Mouse (Mus musculus): ENCODE results near the gene Spata16.

The Spata16 gene

DNA sequence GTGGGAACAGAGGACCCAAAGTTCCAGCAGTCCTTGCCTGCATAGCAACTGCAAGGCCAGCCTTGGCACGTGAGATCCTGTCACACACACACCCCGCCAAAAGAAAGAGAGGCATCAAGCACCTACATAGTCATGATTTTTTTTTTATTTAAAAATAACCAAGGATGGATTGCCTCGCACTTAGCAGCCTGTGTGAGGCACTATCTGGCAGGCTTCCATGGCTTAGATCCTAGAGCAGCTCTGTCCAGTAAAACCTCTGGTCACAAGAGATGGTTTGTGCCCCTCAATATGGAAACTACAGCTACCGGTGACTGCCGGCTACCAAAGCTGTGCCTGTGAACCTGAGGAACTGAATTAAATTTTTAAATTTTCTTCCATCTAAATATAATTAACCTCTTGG, 195.5 kb downstream of the Spata16 start:
- DNase-seq (ENCODE audit: low spot score in 2 of 2) = no peak

- peak; percentile 67 to 74 for DNase-seq (ENCODE audit: low spot score in 2 of 2)
Observed at GRCm38 (mm10) chr3:26834178-26835050, 197.0 kb downstream of the Spata16 start.

- no peak for DNase-seq (ENCODE audit: low spot score in 2 of 2)
Observed at GRCm38 (mm10) chr3:26835051-26835755, 197.8 kb downstream of the Spata16 start.

- peak; percentile 71 to 84 for DNase-seq (ENCODE audit: low spot score in 2 of 2)
Observed at GRCm38 (mm10) chr3:26845041-26845440, 207.6 kb downstream of the Spata16 start.

DNA sequence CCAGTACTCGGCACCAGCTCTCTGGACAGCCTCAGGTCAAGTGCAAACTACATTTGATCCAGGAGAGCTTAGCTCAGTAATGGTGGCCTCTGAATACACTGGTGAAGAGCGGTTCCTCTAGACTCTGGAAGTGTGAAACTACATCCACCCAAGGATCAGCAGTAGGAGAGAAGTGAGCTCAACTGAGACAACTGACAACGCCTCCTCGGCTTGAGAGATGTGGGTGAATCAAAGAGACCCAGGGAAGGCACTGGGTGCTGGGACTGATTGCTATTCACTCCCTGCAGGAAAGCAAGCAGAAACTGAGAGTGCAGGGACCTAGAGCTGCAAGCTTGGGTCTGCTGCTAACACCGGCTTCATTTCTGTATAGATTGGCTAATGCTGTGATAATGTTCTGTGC, 210.5 kb downstream of the Spata16 start:
- no peak for DNase-seq (ENCODE audit: low spot score in 2 of 2)

DNA sequence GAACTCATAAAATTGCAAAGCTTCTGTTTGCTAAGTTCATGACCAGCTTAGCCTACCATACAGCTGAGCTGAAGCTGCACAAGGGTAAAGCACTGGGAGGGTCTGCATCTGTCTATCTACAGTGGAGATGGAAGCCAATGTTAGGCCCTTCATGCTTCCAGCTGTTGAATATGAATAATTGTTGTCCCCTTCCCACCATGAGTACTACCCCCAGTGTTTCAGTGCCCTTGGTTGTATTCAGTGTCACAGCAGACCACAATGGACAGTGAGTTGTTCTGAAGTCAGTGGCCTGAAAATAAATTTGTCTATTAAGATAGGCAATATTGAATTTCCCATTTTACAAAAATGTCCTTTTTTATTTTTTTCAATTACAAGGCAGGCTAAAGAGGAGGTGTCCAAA, 212.8 kb downstream of the Spata16 start:
- no peak for DNase-seq (ENCODE audit: low spot score in 2 of 2)

- DNase-seq (ENCODE audit: low spot score in 2 of 2) = peak in 1 of 2 experiments; percentile 55
Observed at GRCm38 (mm10) chr3:26850691-26851563, 213.5 kb downstream of the Spata16 start.

DNA sequence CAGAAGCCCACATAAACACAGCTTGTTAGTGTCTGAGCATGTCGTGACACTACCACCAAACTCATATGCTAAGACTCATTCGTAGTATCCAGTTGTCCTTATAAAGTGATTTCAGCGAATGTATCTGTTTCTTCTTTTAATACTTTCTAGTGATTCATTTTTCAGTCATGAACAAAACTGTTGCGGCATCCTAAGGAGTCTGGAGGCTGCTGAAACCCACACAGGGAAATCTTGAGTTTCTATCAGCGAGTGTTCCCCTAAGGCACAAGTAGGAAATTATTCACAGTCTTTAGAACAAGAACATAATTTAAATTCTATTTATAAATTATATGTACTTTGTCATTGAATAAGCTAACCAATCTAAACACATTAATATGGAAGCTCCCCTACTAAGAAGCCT, 216.1 kb downstream of the Spata16 start:
- DNase-seq (ENCODE audit: low spot score in 2 of 2) = no peak

GRCm38 (mm10) chr3:26874706-26875105, 237.3 kb downstream of the Spata16 start:
- DNase-seq (ENCODE audit: low spot score in 2 of 2) = peak; percentile 65 to 75

DNA sequence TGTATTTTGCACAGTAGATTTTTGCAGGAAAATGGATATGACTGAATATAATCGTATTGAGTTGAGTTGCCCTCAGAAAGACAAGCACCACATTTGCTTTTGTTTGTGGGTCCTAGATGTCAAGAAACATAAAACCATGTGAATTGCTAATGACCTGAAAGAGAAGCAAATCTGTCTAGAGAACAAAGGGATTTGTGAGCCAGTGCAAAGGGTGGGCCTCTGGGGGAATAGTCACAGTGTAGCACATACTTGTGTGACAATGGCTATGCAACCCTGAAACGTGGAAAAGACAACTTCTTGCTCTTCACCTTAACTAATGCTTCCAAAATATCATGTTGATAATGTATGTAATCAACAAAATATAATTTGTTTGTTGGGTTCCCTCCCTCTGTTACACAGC, 239.9 kb downstream of the Spata16 start:
- no peak for DNase-seq (ENCODE audit: low spot score in 2 of 2)

- no peak for DNase-seq (ENCODE audit: low spot score in 2 of 2)
Observed at GRCm38 (mm10) chr3:26916607-26917006, 279.2 kb downstream of the Spata16 start.

- DNase-seq (ENCODE audit: low spot score in 2 of 2) = peak in 1 of 2 experiments; percentile 12
Observed at GRCm38 (mm10) chr3:26920986-26921385, 283.6 kb downstream of the Spata16 start.

GRCm38 (mm10) chr3:26921576-26921975, 284.2 kb downstream of the Spata16 start:
- peak in 1 of 2 experiments; percentile 27 for DNase-seq (ENCODE audit: low spot score in 2 of 2)

DNA sequence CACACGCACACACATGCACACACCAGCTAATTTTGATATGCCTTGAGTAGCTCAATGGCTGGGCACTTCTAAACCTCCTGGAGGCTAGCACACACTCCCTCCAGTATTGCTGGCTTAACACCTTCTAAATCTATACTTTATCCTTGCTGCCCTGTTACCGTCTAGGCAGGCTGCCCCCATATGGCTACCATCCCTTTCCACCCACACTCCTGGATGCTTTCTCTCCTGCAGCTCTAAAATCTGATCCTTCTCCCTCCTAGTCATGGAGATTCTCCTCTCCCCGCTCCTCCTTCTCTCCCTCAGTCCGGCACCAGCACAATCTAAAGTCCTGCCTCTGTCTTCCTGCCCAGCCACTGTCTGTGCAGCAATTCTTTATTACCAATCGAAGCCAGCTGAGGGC, 286.0 kb downstream of the Spata16 start:
- no peak for DNase-seq (ENCODE audit: low spot score in 2 of 2)

DNA sequence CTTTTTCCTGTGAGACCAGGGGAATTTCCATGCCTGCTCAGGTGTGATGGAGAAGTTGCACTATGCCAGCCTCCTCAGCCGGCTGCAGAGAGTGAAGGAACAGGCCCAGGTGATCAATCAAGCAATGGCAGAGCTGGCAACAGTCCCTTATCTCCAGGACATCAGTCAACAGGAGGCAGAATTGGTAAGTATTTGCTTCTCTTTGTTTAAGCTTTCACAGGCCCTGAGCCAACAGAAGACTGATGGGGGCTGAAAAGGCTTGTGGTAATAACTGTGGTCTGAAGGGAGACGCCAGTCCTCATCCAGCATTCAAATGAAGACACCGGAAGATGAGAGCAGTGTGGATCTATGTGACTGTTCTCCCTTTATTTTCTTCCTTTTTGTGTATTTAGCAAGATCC, 286.8 kb downstream of the Spata16 start:
- no peak for DNase-seq (ENCODE audit: low spot score in 2 of 2)

- no peak for DNase-seq (ENCODE audit: low spot score in 2 of 2)
Observed at GRCm38 (mm10) chr3:26933079-26933478, 295.7 kb downstream of the Spata16 start.

DNA sequence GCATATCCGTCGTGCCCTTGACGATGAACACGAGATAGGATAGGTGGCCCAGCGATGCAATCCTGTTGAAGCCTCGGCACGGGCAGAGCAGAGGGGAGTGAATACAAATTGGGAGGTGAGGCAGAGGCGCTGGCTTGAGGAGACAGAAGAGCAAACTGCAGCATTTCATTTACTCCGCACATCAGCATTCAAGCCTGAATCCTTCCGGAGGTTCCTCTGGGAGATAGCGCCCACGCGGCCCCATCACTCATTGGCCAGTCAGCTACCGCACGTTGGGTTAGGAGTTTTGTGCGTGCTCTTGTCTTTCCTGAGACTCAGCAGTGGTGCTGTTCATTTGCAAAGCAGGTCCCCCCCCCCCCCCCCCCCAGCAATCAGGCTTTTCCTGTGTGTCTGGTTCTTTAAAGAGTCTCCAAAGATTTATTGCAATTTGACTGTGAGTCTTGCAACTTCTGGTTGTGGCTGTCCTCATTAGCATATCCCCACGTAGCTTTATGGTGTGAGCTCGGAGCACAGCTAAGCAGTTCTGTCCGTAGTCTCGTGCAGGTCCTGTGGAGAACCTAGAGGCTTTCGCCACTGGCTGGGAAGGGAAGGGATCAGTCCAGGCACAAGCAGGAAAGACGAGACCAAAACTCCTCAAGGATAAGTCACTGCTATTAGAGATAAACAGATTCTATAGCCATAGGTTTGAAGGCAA, 299.6 kb downstream of the Spata16 start:
- DNase-seq (ENCODE audit: low spot score in 2 of 2) = no peak

DNA sequence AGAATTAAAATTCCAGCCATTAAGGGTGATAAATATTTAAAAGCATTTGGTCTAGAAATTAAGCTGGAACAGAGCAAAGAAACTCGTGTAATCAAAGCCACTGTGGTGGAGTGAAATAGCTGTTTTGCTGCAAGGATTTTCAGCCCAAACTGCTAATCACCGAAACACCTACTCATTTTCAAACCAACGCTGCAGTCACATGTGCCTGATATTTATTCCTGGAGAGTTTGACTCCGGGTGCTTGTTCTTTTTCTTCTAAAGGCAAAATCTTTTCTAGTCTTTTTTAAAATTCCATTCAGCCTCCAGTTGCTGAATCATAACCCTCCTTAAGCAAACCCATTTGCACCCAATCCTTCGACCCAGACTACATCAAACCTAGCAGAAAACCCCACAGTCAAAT, 329.4 kb downstream of the Spata16 start:
- DNase-seq (ENCODE audit: low spot score in 2 of 2) = no peak

DNA sequence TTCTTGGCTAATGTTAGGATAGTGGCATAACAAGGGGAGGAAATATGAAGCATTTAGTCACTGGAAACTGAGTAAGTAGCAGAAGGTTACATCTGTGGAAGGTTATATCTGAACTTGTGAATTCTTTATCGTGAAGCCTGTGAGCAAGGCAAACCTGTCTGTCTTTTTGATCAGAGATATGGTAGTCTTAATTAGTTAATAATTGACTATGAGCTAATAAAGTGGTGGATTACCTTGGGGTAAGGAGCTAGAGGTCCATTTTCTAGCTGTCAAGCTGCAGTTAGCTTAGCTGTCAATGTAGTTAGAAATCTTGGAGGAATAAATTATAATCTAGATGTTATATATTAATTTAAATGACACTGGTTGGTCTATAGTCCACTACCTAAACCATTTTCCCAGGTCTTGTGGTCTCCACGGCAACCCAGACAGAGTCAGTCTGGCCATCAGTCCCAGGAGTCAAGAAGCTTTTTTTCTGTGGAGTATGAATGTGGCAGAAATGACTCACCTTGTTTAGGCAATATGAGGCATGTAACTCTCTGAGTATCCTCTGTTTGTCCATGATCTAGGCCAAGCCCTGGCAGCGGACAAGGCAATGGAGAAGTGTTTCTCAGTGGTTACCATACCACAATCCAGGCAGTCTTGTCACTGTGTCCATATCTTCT, 331.6 kb downstream of the Spata16 start:
- DNase-seq (ENCODE audit: low spot score in 2 of 2) = no peak

DNA sequence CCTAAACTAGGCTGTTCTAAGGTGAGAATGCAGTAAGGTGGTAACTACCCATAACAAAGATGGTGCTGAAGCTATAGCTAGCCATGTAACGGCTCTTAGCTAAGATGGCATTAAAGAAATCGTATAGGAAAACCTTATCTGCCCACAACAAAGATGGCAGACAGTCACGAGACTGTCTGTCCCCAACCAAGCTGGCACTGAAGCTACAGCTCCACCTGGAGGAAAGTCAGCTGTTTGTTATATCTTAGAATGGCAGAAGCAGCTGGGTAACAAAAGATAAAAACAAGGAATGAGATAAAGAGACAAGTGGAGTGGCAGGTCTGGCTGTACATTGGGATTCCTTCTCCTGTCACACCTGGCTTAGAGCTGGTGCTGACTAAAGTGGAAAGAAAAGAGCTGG, 333.1 kb downstream of the Spata16 start:
- DNase-seq (ENCODE audit: low spot score in 2 of 2) = no peak

- no peak for DNase-seq (ENCODE audit: low spot score in 2 of 2)
Observed at GRCm38 (mm10) chr3:26971276-26971675, 333.9 kb downstream of the Spata16 start.

All from right cerebral cortex, postnatal 10 days (tissue).